Mouse (Mus musculus) Patski (cell line): ENCODE results near the gene Nipal3. TPM values are rescaled to one million over a fixed set of nuclear protein-coding genes. Genes with fewer than 3 reads are reported as not detected.
A peak's percentile ranks its signal among the peaks of the same experiment; 100 is the strongest.

Source experiments
- ATAC-seq: fragments of 100-300 bp; one replicate; pipeline ENCODE4 v1.8.0; 2021
- CTCF ChIA-PET: fragments of 350-600 bp; sonication (Branson Sonifier 250); formaldehyde crosslinking; loops from one replicate; lab custom pipeline; 2022; ENCODE audit warnings: inconsistent platforms; lab: Charles Lee
- POLR2A ChIA-PET: fragments of 350-600 bp; sonication (Branson Sonifier 250); formaldehyde crosslinking; loops from one replicate; lab custom pipeline; 2022; ENCODE audit warnings: antibody characterized with exemption, inconsistent platforms; lab: Charles Lee
- DNase-seq: peaks from one replicate; pipeline ENCODE4 v3.0.0-alpha.2; 2011; ENCODE audit warnings: low read depth, low spot score
- H3K27me3 ChIP-seq: fragments of 371-371 bp; one replicate; pipeline ENCODE4 v1.5.1; 2021
- CTCF ChIP-seq: fragments of 100-300 bp; IDR thresholded peaks from one replicate; pipeline ENCODE4 v1.5.1; 2021
- in situ Hi-C: fragments of 300-500 bp; cut with MboI; formaldehyde crosslinking; loops from 3 replicates; pipeline ENCODE4 v1.11.1; 2018; ENCODE audit warnings: low pct_unique_long_range_greater_than_20kb, mixed read lengths
- polyA plus RNA-seq: library from polyadenylated mRNA; unstranded; gene quantifications from one replicate; pipeline ENCODE4 v1.2.3, GENCODE M21; 2021

Gene Nipal3
- polyA plus RNA-seq, 1 experiment from 2014 or later, result 11.0 TPM

DNA sequence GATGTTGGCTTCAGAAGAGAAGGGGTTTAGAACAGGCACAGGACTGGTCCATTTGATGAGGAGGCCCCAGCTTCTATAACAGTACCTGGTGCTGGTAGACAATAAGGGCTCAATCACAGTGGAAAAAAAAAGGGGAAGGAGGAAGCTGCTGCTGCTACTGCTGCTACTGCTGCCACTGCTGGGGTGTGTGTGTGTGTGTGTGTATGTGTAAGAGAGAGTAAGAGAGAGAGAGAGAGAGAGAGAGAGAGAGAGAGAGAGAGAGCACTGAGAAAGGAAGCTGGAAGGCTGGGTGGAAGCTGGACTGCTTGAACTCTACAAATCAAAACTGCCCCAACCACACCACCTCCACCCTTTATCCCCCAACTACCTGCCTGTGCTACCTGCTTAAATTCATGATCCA is 56.9 kb downstream of the Nipal3 start:
- in situ Hi-C loops, result no loop called here
- ATAC-seq, result no peak
- no peaks in the 10 kb centered on the region for H3K27me3 ChIP-seq
- ChIA-PET CTCF (interaction anchor here (0.8 to 1.0 kb wide), 2 partner anchors 45 to 56 kb away, joined by 3 read pairs; no protein-coding TSS in a partner anchor), POLR2A (no interaction called here)
- no peak for DNase-seq
- no peak for TF ChIP-seq CTCF

DNA sequence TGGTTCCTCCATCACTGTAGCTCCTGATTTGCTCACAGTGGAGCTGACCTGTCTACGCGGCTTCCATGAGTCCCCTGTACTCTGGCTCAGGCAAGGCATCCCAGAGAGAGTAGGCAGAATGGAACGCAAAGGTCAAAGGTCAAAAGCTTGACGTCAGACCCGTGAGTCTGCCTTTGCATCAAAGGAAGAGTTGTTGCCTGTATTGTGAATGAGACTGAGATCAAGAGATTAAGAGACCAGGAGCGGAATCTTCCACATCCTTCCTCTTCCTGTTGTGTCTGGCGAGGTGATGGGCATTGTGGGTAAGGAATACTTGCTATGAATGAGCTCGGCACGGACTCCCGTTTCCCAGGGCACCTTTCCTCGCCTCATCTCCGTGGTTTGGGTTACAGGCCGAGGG is 58.5 kb downstream of the Nipal3 start:
- ChIA-PET POLR2A (no interaction called here), CTCF (no interaction called here)
- no peak for TF ChIP-seq CTCF
- in situ Hi-C loops, result no loop called here
- no peak for DNase-seq
- H3K27me3 ChIP-seq, result no peaks in the 10 kb centered on the region
- no peak for ATAC-seq

DNA sequence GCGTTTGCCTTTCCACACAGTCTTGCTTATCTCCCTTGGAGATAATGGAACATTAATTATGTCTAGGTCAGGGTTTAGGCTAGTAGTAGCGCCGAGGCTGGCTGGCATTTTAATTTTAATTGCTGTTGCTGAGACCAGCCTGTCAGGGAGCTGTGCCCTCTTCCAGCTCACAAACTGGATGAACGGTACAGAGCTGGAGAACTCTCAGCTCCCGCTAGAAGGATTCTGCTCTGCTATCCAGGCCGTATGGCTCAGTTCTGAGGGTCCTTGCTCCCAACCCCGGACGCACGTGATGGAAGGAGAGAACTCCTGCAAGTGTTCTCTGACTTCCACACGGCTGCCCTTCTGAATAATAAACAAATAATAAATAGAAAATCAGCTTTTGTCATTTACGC is 60.4 kb downstream of the Nipal3 start:
- in situ Hi-C loops, result no loop called here
- no peaks in the 10 kb centered on the region for H3K27me3 ChIP-seq
- ChIA-PET CTCF (interaction anchor here (1.6 kb wide), 1 partner anchor 23 kb away, joined by 5 read pairs; no protein-coding TSS in a partner anchor), POLR2A (interaction anchor here (0.7 kb wide), 1 partner anchor 52 kb away, joined by 3 read pairs; no protein-coding TSS in a partner anchor)
- no peak for TF ChIP-seq CTCF
- DNase-seq (no peak), ATAC-seq (no peak)

DNA sequence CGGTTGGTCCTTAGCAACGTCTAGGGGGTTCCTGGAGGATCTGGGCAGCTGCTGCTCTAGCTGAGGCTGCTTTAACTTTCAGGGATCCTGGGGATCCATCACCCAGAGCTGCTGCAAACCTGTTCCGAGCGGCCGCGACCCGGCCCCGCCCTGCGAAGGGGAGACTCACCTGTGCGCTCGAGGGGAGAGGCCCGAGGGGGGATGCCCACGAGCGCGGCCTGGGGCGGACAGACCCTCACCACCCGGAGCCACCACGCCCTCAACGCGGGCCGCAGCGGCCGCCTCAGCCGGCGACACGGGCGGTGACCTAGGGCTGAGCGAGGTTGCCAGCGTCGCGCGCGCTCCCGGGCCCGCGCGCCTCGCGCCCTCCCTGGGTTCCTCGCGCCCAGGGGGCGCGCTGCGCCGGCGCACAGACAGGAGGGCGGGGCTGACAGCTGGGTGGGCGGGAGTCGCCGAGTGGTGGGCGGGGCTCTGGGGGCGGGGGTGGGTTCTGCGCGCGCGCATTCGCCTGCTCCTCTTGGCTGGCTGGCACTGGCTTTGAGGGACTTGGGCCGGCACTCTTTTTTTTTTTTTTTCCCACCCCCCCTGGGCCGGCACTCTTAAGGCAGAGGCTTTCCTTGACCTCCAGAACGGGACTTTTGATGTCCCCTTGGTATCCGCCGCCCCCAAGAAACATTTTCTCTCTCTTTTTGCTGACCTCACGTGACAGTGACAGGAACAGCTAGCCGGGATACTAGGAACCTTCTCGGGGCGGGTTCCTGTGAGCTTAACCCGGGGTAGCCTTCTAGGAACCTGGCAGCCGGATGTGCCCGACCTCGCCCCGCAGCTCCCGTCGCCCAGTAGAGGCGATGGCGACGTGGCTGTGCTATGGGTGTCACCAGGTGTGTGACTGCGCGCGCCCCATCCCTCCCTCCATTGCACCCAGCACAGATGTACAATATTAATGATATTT is 61.1 kb downstream of the Nipal3 start, which contains the start of gene Rcan3:
TSS of gene Rcan3 (minus strand) at position 411 of the 952 bp plus-strand sequence.
- ATAC-seq, result peak; percentile 57
- H3K27me3 ChIP-seq, result no peaks in the 10 kb centered on the region
- no peak for TF ChIP-seq CTCF
- CTCF ChIA-PET, result interaction anchor here (0.8 to 1.6 kb wide), 3 partner anchors 10 to 75 kb away, joined by 3 to 5 read pairs (median 4); no protein-coding TSS in a partner anchor
- POLR2A ChIA-PET, result interaction anchor here (0.6 to 0.9 kb wide), 4 partner anchors 53 to 121 kb away, joined by 3 to 12 read pairs (median 3); partner anchors contain the start of gene Stpg1
- DNase-seq, result peak; percentile 27
- in situ Hi-C loops, result no loop called here

DNA sequence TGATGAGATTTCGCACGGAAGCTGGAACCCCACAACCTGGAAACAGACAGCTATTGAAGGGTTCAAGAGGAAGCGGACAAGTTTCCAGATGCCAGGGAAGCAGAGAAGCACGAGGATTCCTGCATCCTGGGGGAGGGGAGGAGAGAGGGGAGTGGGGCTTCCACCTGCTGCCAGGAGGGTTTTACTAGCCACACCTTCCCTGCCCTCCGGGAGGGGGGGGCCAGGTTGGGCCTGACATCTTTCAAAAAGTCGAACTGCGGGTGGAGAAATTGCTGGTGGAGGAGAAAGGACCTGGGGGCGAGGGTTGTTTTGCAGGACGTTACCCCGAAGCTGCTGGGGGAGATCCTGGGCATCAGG is 61.8 kb downstream of the Nipal3 start:
- ChIA-PET POLR2A (interaction anchor here (0.7 to 0.9 kb wide), 2 partner anchors 61 to 120 kb away, joined by 3 to 12 read pairs; partner anchors contain the start of gene Stpg1), CTCF (interaction anchor here (0.8 to 1.3 kb wide), 2 partner anchors 9 to 75 kb away, joined by 3 to 4 read pairs; no protein-coding TSS in a partner anchor)
- H3K27me3 ChIP-seq, result no peaks in the 10 kb centered on the region
- in situ Hi-C loops, result no loop called here
- no peak for ATAC-seq
- no peak for TF ChIP-seq CTCF
- no peak for DNase-seq

DNA sequence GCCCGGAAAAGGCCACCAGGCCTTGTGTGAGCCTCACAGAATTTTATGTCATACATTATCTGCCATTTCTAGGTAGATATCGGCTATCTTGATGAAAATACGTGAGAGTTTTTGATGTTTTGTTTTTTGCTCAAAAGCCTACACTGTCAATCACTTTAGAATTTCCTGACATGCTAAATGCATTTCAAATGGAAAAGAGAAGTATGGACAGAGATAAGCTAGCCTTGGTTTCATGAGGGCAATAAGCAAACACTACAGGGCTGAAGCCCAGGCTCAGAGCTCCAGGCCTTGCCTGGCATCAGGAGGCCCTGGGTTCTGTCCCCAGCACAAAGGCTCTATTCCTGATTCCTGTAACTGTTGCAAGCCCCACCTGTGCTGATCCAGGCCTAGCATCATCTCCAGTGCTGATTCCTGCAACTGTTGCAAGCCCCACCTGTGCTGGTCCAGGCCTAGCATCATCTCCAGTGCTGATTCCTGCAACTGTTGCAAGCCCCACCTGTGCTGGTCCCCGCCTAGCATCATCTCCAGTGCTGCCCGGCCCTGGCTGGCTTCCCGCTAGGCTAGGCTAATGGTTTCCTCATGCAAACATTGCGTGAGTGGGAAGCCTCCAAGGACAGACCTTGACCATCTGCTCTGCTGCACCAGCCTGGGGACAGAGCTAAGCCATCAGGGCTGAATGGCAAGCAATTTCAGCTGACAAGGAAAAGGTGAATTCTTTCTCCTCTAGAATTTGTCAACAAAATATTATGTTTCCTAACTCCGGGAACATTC is 64.7 kb downstream of the Nipal3 start:
- ATAC-seq (no peak), DNase-seq (no peak)
- CTCF ChIA-PET, result interaction anchor here (1.5 kb wide), 1 partner anchor 19 kb away, joined by 4 read pairs; no protein-coding TSS in a partner anchor
- no peaks in the 10 kb centered on the region for H3K27me3 ChIP-seq
- TF ChIP-seq CTCF, result no peak
- POLR2A ChIA-PET, result no interaction called here
- in situ Hi-C loops, result loop anchor here (5.0 kb wide), 1 partner anchor 48 kb away; no protein-coding TSS in a partner anchor

DNA sequence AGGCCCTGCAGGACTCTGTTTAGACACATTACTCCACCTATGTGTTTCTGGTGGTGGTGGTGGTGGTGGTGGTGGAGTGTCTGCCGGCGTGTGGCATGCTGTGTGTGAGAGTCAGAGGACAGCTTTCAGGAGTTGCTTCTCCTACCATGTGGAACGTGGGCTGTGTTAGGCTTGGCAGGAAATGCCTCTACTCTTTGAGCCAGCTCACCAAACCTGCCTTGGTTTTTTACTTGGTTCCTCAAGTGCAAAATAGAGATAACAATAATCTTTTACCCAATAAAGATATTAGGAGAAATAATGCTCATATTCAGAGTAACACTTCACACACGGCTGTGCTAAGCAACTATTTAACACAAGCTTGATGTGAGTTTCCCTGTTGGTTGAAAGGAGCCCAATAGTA is 65.5 kb downstream of the Nipal3 start:
- CTCF ChIA-PET, result interaction anchor here (1.5 kb wide), 1 partner anchor 18 kb away, joined by 4 read pairs; no protein-coding TSS in a partner anchor
- ATAC-seq (no peak), DNase-seq (no peak)
- POLR2A ChIA-PET, result interaction anchor here (0.6 kb wide), 1 partner anchor 238 kb away, joined by 5 read pairs; no protein-coding TSS in a partner anchor
- in situ Hi-C loops, result loop anchor here (5.0 kb wide), 1 partner anchor 47 kb away; no protein-coding TSS in a partner anchor
- TF ChIP-seq CTCF, result no peak
- H3K27me3 ChIP-seq, result no peaks in the 10 kb centered on the region

DNA sequence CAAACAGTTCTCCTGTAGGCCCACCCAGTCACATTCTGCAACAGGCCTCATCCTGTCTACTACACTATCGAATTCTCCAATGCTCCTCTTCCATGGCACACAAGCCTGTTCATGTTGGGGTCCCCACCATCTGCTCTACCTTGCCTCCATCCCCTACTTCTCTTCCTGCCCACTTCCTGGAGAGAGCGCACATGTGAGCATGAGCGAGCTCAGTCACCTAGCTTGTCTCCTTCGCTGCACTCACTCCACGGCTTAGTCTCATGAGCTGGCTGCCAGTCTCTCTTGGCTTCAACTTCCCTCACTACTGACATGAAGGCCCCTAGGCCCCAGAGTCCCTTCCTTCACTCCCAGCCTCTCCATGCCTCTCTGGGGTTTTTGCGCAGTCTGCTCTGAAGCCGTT is 68.3 kb downstream of the Nipal3 start:
- ChIA-PET POLR2A (no interaction called here), CTCF (no interaction called here)
- no peaks in the 10 kb centered on the region for H3K27me3 ChIP-seq
- DNase-seq, result no peak
- in situ Hi-C loops, result loop anchor here (5.0 kb wide), 1 partner anchor 44 kb away; no protein-coding TSS in a partner anchor
- ATAC-seq, result no peak
- TF ChIP-seq CTCF, result no peak

DNA sequence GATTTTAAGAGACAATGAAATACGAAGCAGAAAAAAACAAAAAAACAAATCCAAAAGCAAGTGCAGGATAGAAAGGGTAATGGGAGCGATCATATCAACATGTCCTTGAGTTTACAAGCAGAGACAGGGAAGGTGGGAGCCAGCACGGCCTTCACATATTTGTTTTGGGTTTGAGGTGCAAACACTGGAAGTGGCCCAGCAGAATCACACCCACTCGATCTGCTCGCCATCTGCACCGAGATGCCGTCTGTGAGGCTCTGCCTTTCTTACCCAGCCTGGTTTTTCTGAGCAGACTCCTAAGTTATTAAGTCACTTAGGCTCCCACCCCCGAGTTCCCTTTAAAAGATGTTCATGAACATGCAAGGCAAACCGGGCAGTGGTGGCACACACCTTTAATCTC is 69.2 kb downstream of the Nipal3 start:
- CTCF ChIA-PET, result no interaction called here
- ATAC-seq (no peak), DNase-seq (no peak)
- in situ Hi-C loops, result loop anchor here (5.0 kb wide), 1 partner anchor 43 kb away; no protein-coding TSS in a partner anchor
- TF ChIP-seq CTCF, result no peak
- POLR2A ChIA-PET, result no interaction called here
- no peaks in the 10 kb centered on the region for H3K27me3 ChIP-seq

DNA sequence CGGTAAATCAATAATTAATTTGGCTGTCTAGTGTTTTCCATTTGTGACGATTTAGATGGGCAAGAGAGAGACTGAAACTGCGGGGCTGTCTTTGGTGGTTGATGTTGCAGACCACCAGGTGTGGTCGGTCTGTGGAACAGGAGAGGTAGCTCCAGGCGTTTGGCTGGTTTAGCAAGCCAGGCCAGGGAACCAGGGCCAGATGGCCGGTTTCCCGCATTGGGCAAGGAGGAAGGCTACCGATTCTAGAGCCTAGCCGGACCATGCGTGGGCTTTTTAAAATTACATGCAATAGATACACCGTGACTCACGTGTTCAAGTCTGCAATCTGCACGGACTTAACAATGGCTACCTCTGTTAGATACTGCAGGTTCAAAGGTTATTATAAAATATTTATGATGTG is 73.9 kb downstream of the Nipal3 start:
- no peaks in the 10 kb centered on the region for H3K27me3 ChIP-seq
- DNase-seq (no peak), ATAC-seq (no peak)
- CTCF ChIA-PET, result no interaction called here
- in situ Hi-C loops, result no loop called here
- POLR2A ChIA-PET, result no interaction called here
- no peak for TF ChIP-seq CTCF
